Mouse (Mus musculus): ENCODE measurements at regions not wholly inside any gene's neighbourhood (a gene's known extent, or its start where the extent isn't known, plus 50 kb on each side); places are given as distances from the start of the nearest gene placed in this dataset.
A peak's percentile ranks its signal among the peaks of the same experiment; 100 is the strongest.

- H3K36me3 ChIP-seq (ENCODE audit: insufficient read depth, low read length) = no peaks in the 10 kb centered on the region
- no peak overlapping the region for H3K9ac ChIP-seq (replicated peaks; ENCODE audit: low read length)
- no peak for ATAC-seq (ENCODE audit: low FRiP score, low TSS enrichment)
- H3K27me3 ChIP-seq (ENCODE audit: insufficient read depth, low read length) = no peaks in the 10 kb centered on the region
- no peaks in the 10 kb centered on the region for H3K4me1 ChIP-seq (ENCODE audit: insufficient read depth, low read length)
- no peaks in the 10 kb centered on the region for H3K9me3 ChIP-seq (ENCODE audit: low read length)
- 81% methylated on average over 6 of the region's 6 CpGs for WGBS
- H3K4me3 ChIP-seq (ENCODE audit: low read length) = no peak overlapping the region
- no peak overlapping the region for H3K4me2 ChIP-seq (replicated peaks; ENCODE audit: low read depth, low read length)
- H3K27ac ChIP-seq (ENCODE audit: low read length) = no peak overlapping the region
Observed at GRCm38 (mm10) chr3:120781486-120781885, 390.0 kb downstream of the Rwdd3 start.

DNA sequence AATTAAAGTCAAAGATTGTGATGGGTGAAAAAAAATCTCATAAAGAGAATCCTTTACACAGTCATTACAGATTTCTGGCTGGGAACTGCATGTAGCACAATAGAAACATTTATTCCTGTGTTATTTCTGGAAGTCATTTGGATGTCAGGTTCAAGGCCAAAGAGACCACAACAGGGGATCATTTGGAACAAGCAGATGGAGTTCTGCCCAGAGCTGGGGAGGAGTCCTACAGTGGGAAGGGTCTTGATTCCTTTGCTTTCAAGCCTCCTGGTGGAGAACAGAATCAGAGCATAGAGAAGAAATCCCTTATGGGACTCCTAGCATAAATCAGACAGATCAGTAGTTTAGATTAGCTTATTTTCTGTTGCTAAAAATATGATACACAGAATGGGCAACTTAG lies 392.4 kb downstream of the Rwdd3 start:
- no peak for ATAC-seq (ENCODE audit: low FRiP score, low TSS enrichment)
- no peaks in the 10 kb centered on the region for H3K36me3 ChIP-seq (ENCODE audit: insufficient read depth, low read length)

GRCm38 (mm10) chr3:120774951-120775350 lies 396.5 kb downstream of the Rwdd3 start:
- no peak overlapping the region for H3K27ac ChIP-seq (ENCODE audit: low read length)
- no peaks in the 10 kb centered on the region for H3K4me1 ChIP-seq (ENCODE audit: insufficient read depth, low read length)
- H3K4me3 ChIP-seq (ENCODE audit: low read length) = no peak overlapping the region
- no peak overlapping the region for H3K4me2 ChIP-seq (replicated peaks; ENCODE audit: low read depth, low read length)
- no peaks in the 10 kb centered on the region for H3K36me3 ChIP-seq (ENCODE audit: insufficient read depth, low read length)
- H3K9me3 ChIP-seq (ENCODE audit: low read length) = no peaks in the 10 kb centered on the region
- WGBS = 60% methylated on average over 6 of the region's 6 CpGs
- ATAC-seq (ENCODE audit: low FRiP score, low TSS enrichment) = peak; percentile 61; the same call in 1 of the 2 replicates
- H3K27me3 ChIP-seq (ENCODE audit: insufficient read depth, low read length) = no peaks in the 10 kb centered on the region
- no peak overlapping the region for H3K9ac ChIP-seq (replicated peaks; ENCODE audit: low read length)

More for the DNA sequence above, 392.4 kb downstream of the Rwdd3 start:
- H3K27ac ChIP-seq (ENCODE audit: low read length) = no peak overlapping the region
- H3K9me3 ChIP-seq (ENCODE audit: low read length) = no peaks in the 10 kb centered on the region
- H3K4me1 ChIP-seq (ENCODE audit: insufficient read depth, low read length) = no peaks in the 10 kb centered on the region
- no peak overlapping the region for H3K4me3 ChIP-seq (ENCODE audit: low read length)
- H3K27me3 ChIP-seq (ENCODE audit: insufficient read depth, low read length) = no peaks in the 10 kb centered on the region
- H3K4me2 ChIP-seq (replicated peaks; ENCODE audit: low read depth, low read length) = no peak overlapping the region
- H3K9ac ChIP-seq (replicated peaks; ENCODE audit: low read length) = no peak overlapping the region

DNA sequence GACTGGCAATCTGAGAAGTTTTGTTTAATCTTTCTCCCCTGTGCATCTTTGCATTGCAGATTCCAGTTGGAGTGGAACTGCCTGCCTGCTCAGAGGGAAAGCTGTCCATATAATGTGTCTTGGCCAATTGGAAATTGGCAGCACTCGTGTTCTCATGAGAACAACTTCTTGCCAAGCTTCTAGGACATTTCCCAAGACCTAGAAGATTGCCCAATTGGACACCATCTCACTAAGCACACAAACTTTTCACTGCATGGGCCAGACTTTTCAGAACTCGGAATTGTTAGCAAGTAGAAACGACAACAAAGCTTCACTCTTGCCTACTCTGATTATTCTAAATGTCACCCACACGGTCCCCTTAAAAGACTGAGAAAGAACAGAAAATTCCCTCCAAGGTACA lies 409.8 kb downstream of the Rwdd3 start:
- no peak for ATAC-seq (ENCODE audit: low FRiP score, low TSS enrichment)
- 82% methylated on average over 4 of the region's 4 CpGs for WGBS

GRCm38 (mm10) chr3:120761223-120761622 lies 410.3 kb downstream of the Rwdd3 start:
- ATAC-seq (ENCODE audit: low FRiP score, low TSS enrichment) = no peak

More for the DNA sequence above, 409.8 kb downstream of the Rwdd3 start:
- Histone ChIP-seq H3K27me3 (ENCODE audit: insufficient read depth, low read length) (no peaks in the 10 kb centered on the region), H3K9me3 (ENCODE audit: low read length) (no peaks in the 10 kb centered on the region), H3K9ac (replicated peaks; ENCODE audit: low read length) (no peak overlapping the region), H3K4me3 (ENCODE audit: low read length) (no peak overlapping the region), H3K4me2 (replicated peaks; ENCODE audit: low read depth, low read length) (no peak overlapping the region), H3K36me3 (ENCODE audit: insufficient read depth, low read length) (no peaks in the 10 kb centered on the region), H3K27ac (ENCODE audit: low read length) (no peak overlapping the region), H3K4me1 (ENCODE audit: insufficient read depth, low read length) (no peaks in the 10 kb centered on the region)

GRCm38 (mm10) chr3:120748513-120748912 lies 423.0 kb downstream of the Rwdd3 start:
- Histone ChIP-seq H3K4me3 (ENCODE audit: low read length) (no peak overlapping the region), H3K9me3 (ENCODE audit: low read length) (no peaks in the 10 kb centered on the region), H3K36me3 (ENCODE audit: insufficient read depth, low read length) (no peaks in the 10 kb centered on the region), H3K9ac (replicated peaks; ENCODE audit: low read length) (no peak overlapping the region), H3K27me3 (ENCODE audit: insufficient read depth, low read length) (no peaks in the 10 kb centered on the region), H3K4me1 (ENCODE audit: insufficient read depth, low read length) (no peaks in the 10 kb centered on the region), H3K27ac (ENCODE audit: low read length) (no peak overlapping the region), H3K4me2 (replicated peaks; ENCODE audit: low read depth, low read length) (no peak overlapping the region)
- 62% methylated on average over 4 of the region's 4 CpGs for WGBS
- no peak for ATAC-seq (ENCODE audit: low FRiP score, low TSS enrichment)

More at GRCm38 (mm10) chr3:120761223-120761622, 410.3 kb downstream of the Rwdd3 start:
- Histone ChIP-seq H3K4me3 (ENCODE audit: low read length) (no peak overlapping the region), H3K9me3 (ENCODE audit: low read length) (no peaks in the 10 kb centered on the region), H3K27ac (ENCODE audit: low read length) (no peak overlapping the region), H3K36me3 (ENCODE audit: insufficient read depth, low read length) (no peaks in the 10 kb centered on the region), H3K9ac (replicated peaks; ENCODE audit: low read length) (no peak overlapping the region), H3K4me2 (replicated peaks; ENCODE audit: low read depth, low read length) (no peak overlapping the region), H3K4me1 (ENCODE audit: insufficient read depth, low read length) (no peaks in the 10 kb centered on the region), H3K27me3 (ENCODE audit: insufficient read depth, low read length) (no peaks in the 10 kb centered on the region)
- WGBS = 86% methylated on average over 3 of the region's 3 CpGs

DNA sequence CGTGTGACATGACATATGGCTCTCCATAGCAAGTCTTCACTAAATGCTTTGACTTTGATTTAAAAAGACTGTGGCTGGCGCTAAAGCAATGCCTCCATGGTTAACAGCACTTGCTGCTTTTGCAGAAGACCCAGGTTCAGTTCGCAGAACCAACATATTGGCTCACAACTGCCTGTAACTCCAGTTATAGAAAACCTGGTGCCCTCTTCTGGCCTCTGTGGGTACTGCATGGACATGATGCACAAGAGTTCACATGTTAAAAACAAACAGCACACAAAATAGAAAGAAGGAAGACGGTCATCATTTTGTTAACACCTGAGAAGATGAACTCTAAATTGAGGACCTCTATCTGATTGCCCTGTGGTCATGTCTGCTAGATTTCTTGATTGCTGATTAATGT lies 423.8 kb downstream of the Rwdd3 start:
- Histone ChIP-seq H3K27ac (ENCODE audit: low read length) (no peak overlapping the region), H3K27me3 (ENCODE audit: insufficient read depth, low read length) (no peaks in the 10 kb centered on the region), H3K9ac (replicated peaks; ENCODE audit: low read length) (no peak overlapping the region), H3K4me1 (ENCODE audit: insufficient read depth, low read length) (no peaks in the 10 kb centered on the region), H3K4me3 (ENCODE audit: low read length) (no peak overlapping the region), H3K36me3 (ENCODE audit: insufficient read depth, low read length) (no peaks in the 10 kb centered on the region), H3K4me2 (replicated peaks; ENCODE audit: low read depth, low read length) (no peak overlapping the region), H3K9me3 (ENCODE audit: low read length) (no peaks in the 10 kb centered on the region)
- ATAC-seq (ENCODE audit: low FRiP score, low TSS enrichment) = no peak
- WGBS = 91% methylated on average over 4 of the region's 4 CpGs

GRCm38 (mm10) chr3:120733332-120733731 lies 438.2 kb downstream of the Rwdd3 start:
- no peak overlapping the region for H3K4me3 ChIP-seq (ENCODE audit: low read length)
- no peaks in the 10 kb centered on the region for H3K36me3 ChIP-seq (ENCODE audit: insufficient read depth, low read length)
- WGBS = 96% methylated on average over 6 of the region's 6 CpGs
- no peaks in the 10 kb centered on the region for H3K27me3 ChIP-seq (ENCODE audit: insufficient read depth, low read length)
- H3K4me1 ChIP-seq (ENCODE audit: insufficient read depth, low read length) = no peaks in the 10 kb centered on the region
- no peak for ATAC-seq (ENCODE audit: low FRiP score, low TSS enrichment)
- no peak overlapping the region for H3K4me2 ChIP-seq (replicated peaks; ENCODE audit: low read depth, low read length)
- H3K9me3 ChIP-seq (ENCODE audit: low read length) = no peaks in the 10 kb centered on the region
- no peak overlapping the region for H3K9ac ChIP-seq (replicated peaks; ENCODE audit: low read length)
- no peak overlapping the region for H3K27ac ChIP-seq (ENCODE audit: low read length)

GRCm38 (mm10) chr3:120732391-120732790 lies 439.1 kb downstream of the Rwdd3 start:
- Histone ChIP-seq H3K36me3 (ENCODE audit: insufficient read depth, low read length) (no peaks in the 10 kb centered on the region), H3K4me1 (ENCODE audit: insufficient read depth, low read length) (no peaks in the 10 kb centered on the region), H3K9me3 (ENCODE audit: low read length) (no peaks in the 10 kb centered on the region), H3K4me3 (ENCODE audit: low read length) (no peak overlapping the region), H3K27me3 (ENCODE audit: insufficient read depth, low read length) (no peaks in the 10 kb centered on the region), H3K4me2 (replicated peaks; ENCODE audit: low read depth, low read length) (no peak overlapping the region), H3K27ac (ENCODE audit: low read length) (no peak overlapping the region), H3K9ac (replicated peaks; ENCODE audit: low read length) (no peak overlapping the region)
- 91% methylated on average over 8 of the region's 8 CpGs for WGBS
- no peak for ATAC-seq (ENCODE audit: low FRiP score, low TSS enrichment)

- ATAC-seq (ENCODE audit: low FRiP score, low TSS enrichment) = no peak
- no peak overlapping the region for H3K9ac ChIP-seq (replicated peaks; ENCODE audit: low read length)
- no peaks in the 10 kb centered on the region for H3K4me1 ChIP-seq (ENCODE audit: insufficient read depth, low read length)
- no peak overlapping the region for H3K4me3 ChIP-seq (ENCODE audit: low read length)
- no peaks in the 10 kb centered on the region for H3K36me3 ChIP-seq (ENCODE audit: insufficient read depth, low read length)
- H3K9me3 ChIP-seq (ENCODE audit: low read length) = no peaks in the 10 kb centered on the region
- H3K4me2 ChIP-seq (replicated peaks; ENCODE audit: low read depth, low read length) = no peak overlapping the region
- WGBS = 56% methylated on average over 9 of the region's 9 CpGs
- no peak overlapping the region for H3K27ac ChIP-seq (ENCODE audit: low read length)
- no peaks in the 10 kb centered on the region for H3K27me3 ChIP-seq (ENCODE audit: insufficient read depth, low read length)
Observed at GRCm38 (mm10) chr3:120731287-120731686, 440.2 kb downstream of the Rwdd3 start.

DNA sequence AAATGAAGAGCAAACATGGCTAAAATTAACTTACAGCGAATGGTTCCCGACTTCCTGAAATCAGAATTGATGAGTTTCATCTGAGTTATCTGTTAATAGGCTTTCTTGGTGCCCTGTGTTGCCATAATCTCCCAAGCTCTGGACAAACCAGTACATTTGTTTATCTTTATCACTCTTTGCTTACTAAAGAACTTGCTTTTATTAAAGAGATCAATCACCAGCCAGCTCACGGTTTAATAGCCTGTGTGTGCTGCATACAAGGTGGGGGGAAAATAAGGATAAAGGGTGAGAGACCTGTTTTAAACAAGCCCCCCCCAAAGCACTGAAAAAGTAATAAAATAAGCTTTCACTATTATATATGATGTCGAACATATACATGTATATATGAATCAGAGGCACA lies 441.3 kb downstream of the Rwdd3 start:
- ATAC-seq (ENCODE audit: low FRiP score, low TSS enrichment) = no peak
- H3K9me3 ChIP-seq (ENCODE audit: low read length) = no peaks in the 10 kb centered on the region
- H3K4me3 ChIP-seq (ENCODE audit: low read length) = no peak overlapping the region
- H3K27me3 ChIP-seq (ENCODE audit: insufficient read depth, low read length) = no peaks in the 10 kb centered on the region
- no peak overlapping the region for H3K4me2 ChIP-seq (replicated peaks; ENCODE audit: low read depth, low read length)
- no peak overlapping the region for H3K9ac ChIP-seq (replicated peaks; ENCODE audit: low read length)
- H3K4me1 ChIP-seq (ENCODE audit: insufficient read depth, low read length) = no peaks in the 10 kb centered on the region
- 76% methylated on average over 4 of the region's 4 CpGs for WGBS
- no peak overlapping the region for H3K27ac ChIP-seq (ENCODE audit: low read length)
- H3K36me3 ChIP-seq (ENCODE audit: insufficient read depth, low read length) = no peaks in the 10 kb centered on the region

All from kidney, embryonic 16.5 days (tissue).